17 mouse cellular contexts compared by ENCODE assay signal in genomic region chr10:13300196-13300595, GRCm38 (mm10).
DNase-seq lines count a peak whose midpoint lies in the region; ATAC-seq and TF ChIP-seq lines count a peak whose summit lies in the region.
"Had no signal": no experiment of that assay in that cellular context is flagged by ENCODE, and none has a peak within 500 bp of the region (broad histone marks: within the 10 kb centered on the region; RNA-seq: fewer than 3 reads in every experiment).

No protein-coding gene starts in this region.

- TF ChIP-seq POLR2A in limb, embryonic 14.5 days (IDR thresholded peaks at IDR 0.05; ENCODE audit: borderline replicate concordance, extremely low read depth, insufficient read depth, insufficient read length) = no peak
- no peak for TF ChIP-seq POLR2A in kidney, adult 2 months (IDR thresholded peaks at IDR 0.05; ENCODE audit: low read depth, low read length)

- 0 out of 2 replicates have a peak overlapping the region, but pooled peaks have one; percentile 13 for H3K4me2 ChIP-seq in limb, embryonic 14.5 days (replicated peaks; ENCODE audit: low read depth, low read length, severe bottlenecking)
- H3K4me2 ChIP-seq: lung, embryonic 15.5 days had no signal

- peak overlapping the region; percentile 73 for H3K27ac ChIP-seq in gastrocnemius, adult 2 months
- H3K27ac ChIP-seq in limb, embryonic 14.5 days (replicated peaks; ENCODE audit: low read depth, low read length) = no peak overlapping the region
- H3K27ac ChIP-seq in limb, embryonic 10.5 days = no peak overlapping the region
- no peak overlapping the region; the same call in 1 of the 2 replicates for H3K27ac ChIP-seq in kidney, adult 2 months (ENCODE audit: insufficient read depth, low read depth, low read length)
- H3K27ac ChIP-seq: hindbrain, embryonic 10.5 days; lung, embryonic 15.5 days; midbrain, embryonic 10.5 days had no signal

- H3K36me3 ChIP-seq in limb, embryonic 14.5 days (ENCODE audit: control insufficient read depth, insufficient read depth, low read length) = no peaks in the 10 kb centered on the region
- H3K36me3 ChIP-seq in limb, embryonic 10.5 days = no peaks in the 10 kb centered on the region
- no peaks in the 10 kb centered on the region for H3K36me3 ChIP-seq in kidney, adult 2 months (ENCODE audit: control insufficient read depth, insufficient read depth, low read length)
- H3K36me3 ChIP-seq: hindbrain, embryonic 10.5 days; lung, embryonic 15.5 days; midbrain, embryonic 10.5 days had no signal

- no peak overlapping the region for H3K9ac ChIP-seq in limb, embryonic 14.5 days (ENCODE audit: low read depth, low read length, severe bottlenecking)
- H3K9ac ChIP-seq: lung, embryonic 15.5 days had no signal

- H3K4me1 ChIP-seq in limb, embryonic 14.5 days (ENCODE audit: control insufficient read depth, insufficient read depth, low read length) = peaks cover 18% of the 10 kb centered on the region
- H3K4me1 ChIP-seq in limb, embryonic 10.5 days = no peaks in the 10 kb centered on the region
- H3K4me1 ChIP-seq in kidney, adult 2 months (ENCODE audit: control insufficient read depth, insufficient read depth, low read length) = peaks cover 12% of the 10 kb centered on the region; the same call in 1 of the 2 replicates

- no peaks in the 10 kb centered on the region for H3K9me3 ChIP-seq in limb, embryonic 14.5 days (ENCODE audit: control insufficient read depth, low read length)
- no peaks in the 10 kb centered on the region for H3K9me3 ChIP-seq in limb, embryonic 10.5 days (replicated peaks)
- H3K9me3 ChIP-seq: hindbrain, embryonic 10.5 days; lung, embryonic 15.5 days; midbrain, embryonic 10.5 days had no signal

- ATAC-seq in limb, embryonic 14.5 days (ENCODE audit: low FRiP score, low read depth) = no peak
- ATAC-seq: forebrain, embryonic 14.5 days; intestine, postnatal 0 days had no signal

- no peaks in the 10 kb centered on the region for H3K27me3 ChIP-seq in limb, embryonic 14.5 days (ENCODE audit: control insufficient read depth, insufficient read depth, low read length)
- no peaks in the 10 kb centered on the region for H3K27me3 ChIP-seq in limb, embryonic 10.5 days (ENCODE audit: low read depth, poor library complexity, severe bottlenecking)
- H3K27me3 ChIP-seq in kidney, adult 2 months (replicated peaks; ENCODE audit: control insufficient read depth, insufficient read depth, low read length) = no peaks in the 10 kb centered on the region
- H3K27me3 ChIP-seq: lung, embryonic 15.5 days had no signal

- intact Hi-C loops in gastrocnemius, adult 2 months (cut with DNase I) = no loop called here
- intact Hi-C loops in gastrocnemius, postnatal 14 days (cut with DNase I; ENCODE audit: low total_unique reads) = no loop called here

- no peak for TF ChIP-seq CTCF in gastrocnemius, adult 2 months (IDR thresholded peaks at IDR 0.05)
- TF ChIP-seq CTCF in kidney, adult 2 months (conservative IDR thresholded peaks at IDR 0.05; ENCODE audit: insufficient read depth, insufficient read length, low read depth, low read length) = no peak

- peak overlapping the region; percentile 50 for H3K4me3 ChIP-seq in gastrocnemius, adult 2 months
- no peak overlapping the region for H3K4me3 ChIP-seq in limb, embryonic 14.5 days (replicated peaks; ENCODE audit: low read length)
- H3K4me3 ChIP-seq in limb, embryonic 10.5 days = no peak overlapping the region
- H3K4me3 ChIP-seq in kidney, adult 2 months (ENCODE audit: insufficient read depth, low read depth, low read length) = no peak overlapping the region
- H3K4me3 ChIP-seq: hindbrain, embryonic 10.5 days; lung, embryonic 15.5 days; midbrain, embryonic 10.5 days had no signal

- DNase-seq in gastrocnemius, adult 2 months = no peak
- no peak for DNase-seq in gastrocnemius, postnatal 14 days
- DNase-seq in limb, embryonic 14.5 days (ENCODE audit: low spot score) = no peak
- DNase-seq in limb, embryonic 10.5 days (ENCODE audit: low spot score) = no peak
- DNase-seq in kidney, adult 2 months = peak; percentile 71
- peak; percentile 40 to 72 for DNase-seq in kidney, postnatal 25 days
- no peak for DNase-seq in frontal cortex, adult 2 months (ENCODE audit: extremely low spot score in 1 of 2, low spot score in 1 of 2)
- no peak for DNase-seq in layer of hippocampus, postnatal 10 days (ENCODE audit: low spot score in 2 of 2)
- DNase-seq: cerebellum, adult 8-10 months; embryo, embryonic 11 days; gastrocnemius, postnatal 36 days; layer of hippocampus, postnatal 36 days had no signal

- 79% methylated on average over 6 of the region's 6 CpGs for WGBS in limb, embryonic 14.5 days
- WGBS in limb, embryonic 10.5 days = 91% methylated on average over 6 of the region's 6 CpGs
- 24% methylated on average over 6 of the region's 6 CpGs for WGBS in kidney, adult 2 months

Comparison
In these comparisons a context has a peak if more than half of its experiments do, and no peak if none do; other contexts are left out.
1. DNase-seq: peak in kidney, adult 2 months (single experiment) and kidney, postnatal 25 days (2 of 2); none in gastrocnemius, adult 2 months (single experiment), gastrocnemius, postnatal 14 days (single experiment), limb, embryonic 14.5 days (single experiment), limb, embryonic 10.5 days (single experiment), frontal cortex, adult 2 months (0 of 2) and layer of hippocampus, postnatal 10 days (0 of 2).